Mouse (Mus musculus): ENCODE measurements around the gene Tmem110. TPM values are rescaled to one million over a fixed set of nuclear protein-coding genes. Genes with fewer than 3 reads are reported as not detected.

Tmem110 gene
- polyA plus RNA-seq, 1 experiment, result not detected

- 78% methylated on average over 8 of the region's 8 CpGs for WGBS
- no peak overlapping the region for H3K4me3 ChIP-seq (ENCODE audit: insufficient read depth, low read depth, low read length)
- no peak overlapping the region for H3K27ac ChIP-seq (ENCODE audit: insufficient read depth, low read depth, low read length)
- H3K4me1 ChIP-seq (ENCODE audit: control insufficient read depth, insufficient read depth, low read length), result peaks cover 18% of the 10 kb centered on the region
- no peak for TF ChIP-seq POLR2A (IDR thresholded peaks at IDR 0.05; ENCODE audit: insufficient read depth, low read depth, low read length)
- no peak for TF ChIP-seq CTCF (IDR thresholded peaks at IDR 0.05; ENCODE audit: insufficient read depth, low read depth, low read length)
Measured at GRCm38 (mm10) chr14:30880251-30880650, 54.9 kb downstream of the Tmem110 start.

GRCm38 (mm10) chr14:30880811-30881717 lies 55.7 kb downstream of the Tmem110 start:
- peaks cover 18% of the 10 kb centered on the region for H3K4me1 ChIP-seq (ENCODE audit: control insufficient read depth, insufficient read depth, low read length)
- TF ChIP-seq CTCF (IDR thresholded peaks at IDR 0.05; ENCODE audit: insufficient read depth, low read depth, low read length), result no peak
- TF ChIP-seq POLR2A (IDR thresholded peaks at IDR 0.05; ENCODE audit: insufficient read depth, low read depth, low read length), result no peak
- no peak overlapping the region for H3K27ac ChIP-seq (ENCODE audit: insufficient read depth, low read depth, low read length)
- no peak overlapping the region for H3K4me3 ChIP-seq (ENCODE audit: insufficient read depth, low read depth, low read length)
- WGBS, result 86% methylated on average over 17 of the region's 17 CpGs

GRCm38 (mm10) chr14:30881718-30882108 lies 56.3 kb downstream of the Tmem110 start:
- Histone ChIP-seq H3K27ac (ENCODE audit: insufficient read depth, low read depth, low read length) (no peak overlapping the region), H3K4me3 (ENCODE audit: insufficient read depth, low read depth, low read length) (no peak overlapping the region), H3K4me1 (ENCODE audit: control insufficient read depth, insufficient read depth, low read length) (peaks cover 18% of the 10 kb centered on the region)
- no peak for TF ChIP-seq CTCF (IDR thresholded peaks at IDR 0.05; ENCODE audit: insufficient read depth, low read depth, low read length)
- TF ChIP-seq POLR2A (IDR thresholded peaks at IDR 0.05; ENCODE audit: insufficient read depth, low read depth, low read length), result no peak
- 87% methylated on average over 3 of the region's 3 CpGs for WGBS

- no peak overlapping the region for H3K4me3 ChIP-seq (ENCODE audit: insufficient read depth, low read depth, low read length)
- WGBS, result 17% methylated on average over 3 of the region's 3 CpGs
- no peak overlapping the region for H3K27ac ChIP-seq (ENCODE audit: insufficient read depth, low read depth, low read length)
- TF ChIP-seq POLR2A (IDR thresholded peaks at IDR 0.05; ENCODE audit: insufficient read depth, low read depth, low read length) (no peak), CTCF (IDR thresholded peaks at IDR 0.05; ENCODE audit: insufficient read depth, low read depth, low read length) (no peak)
- H3K4me1 ChIP-seq (ENCODE audit: control insufficient read depth, insufficient read depth, low read length), result peaks cover 14% of the 10 kb centered on the region
Measured at GRCm38 (mm10) chr14:30885298-30885697, 59.9 kb downstream of the Tmem110 start.

- no peak within 1 kb of the TSS for H3K4me3 ChIP-seq (ENCODE audit: insufficient read depth, low read depth, low read length)
- no peak within 1 kb of the TSS for H3K27ac ChIP-seq (ENCODE audit: insufficient read depth, low read depth, low read length)
- WGBS, result 92% methylated on average over 3 of the region's 3 CpGs
- no peak for TF ChIP-seq CTCF (IDR thresholded peaks at IDR 0.05; ENCODE audit: insufficient read depth, low read depth, low read length)
- TF ChIP-seq POLR2A (IDR thresholded peaks at IDR 0.05; ENCODE audit: insufficient read depth, low read depth, low read length), result no peak
- peaks cover 14% of the 10 kb centered on the region for H3K4me1 ChIP-seq (ENCODE audit: control insufficient read depth, insufficient read depth, low read length)
Measured at GRCm38 (mm10) chr14:30886204-30886603, 60.8 kb downstream of the Tmem110 start, which contains the start of gene Itih4. Gene Itih4 (plus strand): TSS chr14:30886476.

- Histone ChIP-seq H3K4me3 (ENCODE audit: insufficient read depth, low read depth, low read length) (no peak overlapping the region), H3K4me1 (ENCODE audit: control insufficient read depth, insufficient read depth, low read length) (peaks cover 8% of the 10 kb centered on the region), H3K27ac (ENCODE audit: insufficient read depth, low read depth, low read length) (no peak overlapping the region)
- WGBS, result 10% methylated on average over 8 of the region's 9 CpGs
- TF ChIP-seq POLR2A (IDR thresholded peaks at IDR 0.05; ENCODE audit: insufficient read depth, low read depth, low read length), result no peak
- no peak for TF ChIP-seq CTCF (IDR thresholded peaks at IDR 0.05; ENCODE audit: insufficient read depth, low read depth, low read length)
Measured at GRCm38 (mm10) chr14:30888271-30888732, 62.9 kb downstream of the Tmem110 start.

GRCm38 (mm10) chr14:30899972-30900371 lies 74.6 kb downstream of the Tmem110 start:
- TF ChIP-seq POLR2A (IDR thresholded peaks at IDR 0.05; ENCODE audit: insufficient read depth, low read depth, low read length) (no peak), CTCF (IDR thresholded peaks at IDR 0.05; ENCODE audit: insufficient read depth, low read depth, low read length) (no peak)
- WGBS, result 27% methylated on average over 3 of the region's 3 CpGs
- H3K27ac ChIP-seq (ENCODE audit: insufficient read depth, low read depth, low read length), result no peak overlapping the region
- H3K4me3 ChIP-seq (ENCODE audit: insufficient read depth, low read depth, low read length), result no peak overlapping the region
- no peaks in the 10 kb centered on the region; the same call in 1 of the 2 replicates for H3K4me1 ChIP-seq (ENCODE audit: control insufficient read depth, insufficient read depth, low read length)

- Histone ChIP-seq H3K4me1 (ENCODE audit: control insufficient read depth, insufficient read depth, low read length) (no peaks in the 10 kb centered on the region; the same call in 1 of the 2 replicates), H3K4me3 (ENCODE audit: insufficient read depth, low read depth, low read length) (no peak overlapping the region), H3K27ac (ENCODE audit: insufficient read depth, low read depth, low read length) (no peak overlapping the region)
- TF ChIP-seq POLR2A (IDR thresholded peaks at IDR 0.05; ENCODE audit: insufficient read depth, low read depth, low read length) (no peak), CTCF (IDR thresholded peaks at IDR 0.05; ENCODE audit: insufficient read depth, low read depth, low read length) (no peak)
- 87% methylated on average over 5 of the region's 5 CpGs for WGBS
Measured at GRCm38 (mm10) chr14:30902628-30903027, 77.2 kb downstream of the Tmem110 start.

- H3K4me3 ChIP-seq (ENCODE audit: insufficient read depth, low read depth, low read length), result no peak overlapping the region
- H3K4me1 ChIP-seq (ENCODE audit: control insufficient read depth, insufficient read depth, low read length), result no peaks in the 10 kb centered on the region; the same call in 1 of the 2 replicates
- H3K27ac ChIP-seq (ENCODE audit: insufficient read depth, low read depth, low read length), result no peak overlapping the region
- 69% methylated on average over 3 of the region's 3 CpGs for WGBS
- TF ChIP-seq POLR2A (IDR thresholded peaks at IDR 0.05; ENCODE audit: insufficient read depth, low read depth, low read length) (no peak), CTCF (IDR thresholded peaks at IDR 0.05; ENCODE audit: insufficient read depth, low read depth, low read length) (no peak)
Measured at GRCm38 (mm10) chr14:30903036-30903435, 77.6 kb downstream of the Tmem110 start.

All from olfactory bulb, adult 2 months (tissue).